Mouse (Mus musculus) stomach, embryonic 15.5 days (tissue): ENCODE data around the gene Slc5a11. TPM values are rescaled to one million over a fixed set of nuclear protein-coding genes. Genes with fewer than 3 reads are reported as not detected.

Source experiments
- ATAC-seq: fragments of 200-750 bp; cut with Nextera tagmentation; 2 replicates; pipeline ENCODE4 v1.8.0; 2017; ENCODE audit warnings: low read depth, moderate number of reproducible peaks, moderate TSS enrichment; ENCODE audit not compliant: insufficient read depth, low FRiP score
- H3K27ac ChIP-seq: fragments of 300-500 bp; sonication (generic); 2 replicates; pipeline ENCODE4 v1.5.1; 2015; ENCODE audit warnings: mild to moderate bottlenecking, inconsistent platforms
- H3K27me3 ChIP-seq: fragments of 300-500 bp; sonication (generic); replicated peaks from 2 replicates; pipeline ENCODE4 v1.6.1; 2015; ENCODE audit warnings: inconsistent platforms
- H3K36me3 ChIP-seq: fragments of 300-500 bp; sonication (generic); 2 replicates; pipeline ENCODE4 v1.6.1; 2015; ENCODE audit warnings: inconsistent platforms
- H3K4me1 ChIP-seq: fragments of 300-500 bp; sonication (generic); 2 replicates; pipeline ENCODE4 v1.6.1; 2015; ENCODE audit warnings: inconsistent platforms
- H3K4me2 ChIP-seq: fragments of 300-500 bp; sonication (generic); 2 replicates; pipeline ENCODE4 v1.6.1; 2015; ENCODE audit warnings: mild to moderate bottlenecking, inconsistent platforms
- H3K4me3 ChIP-seq: fragments of 300-500 bp; sonication (generic); replicated peaks from 2 replicates; pipeline ENCODE4 v1.5.1; 2015; ENCODE audit warnings: inconsistent platforms
- H3K9ac ChIP-seq: fragments of 300-500 bp; sonication (generic); 2 replicates; pipeline ENCODE4 v1.6.1; 2015; ENCODE audit warnings: inconsistent platforms
- H3K9me3 ChIP-seq: fragments of 300-500 bp; sonication (generic); 2 replicates; pipeline ENCODE4 v1.6.1; 2016; ENCODE audit warnings: inconsistent platforms
- WGBS: fragments of 180-500 bp; shearing (Covaris S2); methylation state at CpG from one replicate; pipeline ENCODE4 v1.1.7; 2015; 5-methylcytosine and 5-hydroxymethylcytosine counted together
- polyA plus RNA-seq: library from polyadenylated mRNA; unstranded; fragments of >200 nt; fragmentation: Nextera tagmentation; extraction: Ambion mirVana; gene quantifications from 2 replicates; pipeline ENCODE4 v1.2.1, GENCODE M21; 2015

Slc5a11 gene
- polyA plus RNA-seq, 1 experiment from 2014 or later, result 1.3 TPM

GRCm38 (mm10) chr7:123248166-123248565 lies 33.6 kb downstream of the Slc5a11 start:
- Histone ChIP-seq H3K9me3 (no peaks in the 10 kb centered on the region), H3K4me2 (no peak overlapping the region), H3K9ac (no peak overlapping the region), H3K36me3 (no peaks in the 10 kb centered on the region), H3K27me3 (no peaks in the 10 kb centered on the region), H3K27ac (no peak overlapping the region), H3K4me1 (no peaks in the 10 kb centered on the region), H3K4me3 (no peak overlapping the region)
- 39% methylated on average over 2 of the region's 2 CpGs for WGBS
- ATAC-seq, result no peak

- Histone ChIP-seq H3K27ac (no peak overlapping the region), H3K9ac (no peak overlapping the region), H3K27me3 (no peaks in the 10 kb centered on the region), H3K36me3 (no peaks in the 10 kb centered on the region), H3K4me2 (no peak overlapping the region), H3K4me3 (no peak overlapping the region), H3K9me3 (no peaks in the 10 kb centered on the region), H3K4me1 (no peaks in the 10 kb centered on the region)
- 56% methylated on average over 6 of the region's 6 CpGs for WGBS
- ATAC-seq, result no peak
Measured at GRCm38 (mm10) chr7:123251343-123251742, 36.8 kb downstream of the Slc5a11 start.

- Histone ChIP-seq H3K4me3 (no peak overlapping the region), H3K36me3 (no peaks in the 10 kb centered on the region), H3K4me2 (no peak overlapping the region), H3K27me3 (no peaks in the 10 kb centered on the region), H3K4me1 (no peaks in the 10 kb centered on the region), H3K9me3 (no peaks in the 10 kb centered on the region), H3K9ac (no peak overlapping the region), H3K27ac (no peak overlapping the region)
- 85% methylated on average over 7 of the region's 7 CpGs for WGBS
- no peak for ATAC-seq
Measured at GRCm38 (mm10) chr7:123253396-123253795, 38.8 kb downstream of the Slc5a11 start.

- Histone ChIP-seq H3K4me2 (no peak overlapping the region), H3K27me3 (no peaks in the 10 kb centered on the region), H3K27ac (no peak overlapping the region), H3K4me3 (no peak overlapping the region), H3K4me1 (no peaks in the 10 kb centered on the region), H3K9ac (no peak overlapping the region), H3K9me3 (no peaks in the 10 kb centered on the region), H3K36me3 (no peaks in the 10 kb centered on the region)
- ATAC-seq, result no peak
- 82% methylated on average over 14 of the region's 14 CpGs for WGBS
Measured at GRCm38 (mm10) chr7:123254196-123254970, 39.8 kb downstream of the Slc5a11 start.

- Histone ChIP-seq H3K9ac (no peak overlapping the region), H3K4me1 (no peaks in the 10 kb centered on the region), H3K4me2 (no peak overlapping the region), H3K27ac (no peak overlapping the region), H3K27me3 (no peaks in the 10 kb centered on the region), H3K36me3 (no peaks in the 10 kb centered on the region), H3K9me3 (no peaks in the 10 kb centered on the region), H3K4me3 (no peak overlapping the region)
- 67% methylated on average over 8 of the region's 8 CpGs for whole genome bisulfite sequencing
- no peak for ATAC-seq
Measured at GRCm38 (mm10) chr7:123258103-123258502, 43.5 kb downstream of the Slc5a11 start.

- no peak overlapping the region for H3K4me3 ChIP-seq
- no peak overlapping the region for H3K9ac ChIP-seq
- WGBS, result 65% methylated on average over 11 of the region's 11 CpGs
- ATAC-seq, result no peak
- H3K4me2 ChIP-seq, result no peak overlapping the region
- H3K9me3 ChIP-seq, result no peaks in the 10 kb centered on the region
- H3K27ac ChIP-seq, result no peak overlapping the region
- no peaks in the 10 kb centered on the region for H3K27me3 ChIP-seq
- H3K4me1 ChIP-seq, result no peaks in the 10 kb centered on the region
- no peaks in the 10 kb centered on the region for H3K36me3 ChIP-seq
Measured at GRCm38 (mm10) chr7:123273056-123273455, 58.5 kb downstream of the Slc5a11 start.

- WGBS, result 90% methylated on average over 4 of the region's 4 CpGs
- Histone ChIP-seq H3K4me2 (no peak overlapping the region), H3K9ac (no peak overlapping the region), H3K27ac (no peak overlapping the region), H3K4me1 (no peaks in the 10 kb centered on the region), H3K27me3 (no peaks in the 10 kb centered on the region), H3K4me3 (no peak overlapping the region), H3K36me3 (0 out of 2 replicates have a peak, but pooled peaks cover 8% of the 10 kb centered on the region), H3K9me3 (no peaks in the 10 kb centered on the region)
- no peak for ATAC-seq
Measured at GRCm38 (mm10) chr7:123276568-123276967, 62.0 kb downstream of the Slc5a11 start.

- ATAC-seq, result no peak
- Histone ChIP-seq H3K9ac (no peak overlapping the region), H3K9me3 (no peaks in the 10 kb centered on the region), H3K27ac (no peak overlapping the region), H3K4me1 (no peaks in the 10 kb centered on the region), H3K4me2 (no peak overlapping the region), H3K27me3 (no peaks in the 10 kb centered on the region), H3K36me3 (peaks cover 11% of the 10 kb centered on the region; the same call in 1 of the 2 replicates), H3K4me3 (no peak overlapping the region)
- 92% methylated on average over 4 of the region's 4 CpGs for WGBS
Measured at GRCm38 (mm10) chr7:123279797-123280196, 65.2 kb downstream of the Slc5a11 start.

- H3K36me3 ChIP-seq, result peaks cover 23% of the 10 kb centered on the region
- H3K9me3 ChIP-seq, result no peaks in the 10 kb centered on the region
- no peak overlapping the region for H3K27ac ChIP-seq
- ATAC-seq, result no peak
- WGBS, result 68% methylated on average over 4 of the region's 4 CpGs
- no peak overlapping the region for H3K4me2 ChIP-seq
- H3K9ac ChIP-seq, result no peak overlapping the region
- H3K4me3 ChIP-seq, result no peak overlapping the region
- no peaks in the 10 kb centered on the region for H3K4me1 ChIP-seq
- H3K27me3 ChIP-seq, result no peaks in the 10 kb centered on the region
Measured at GRCm38 (mm10) chr7:123283826-123284225, 69.2 kb downstream of the Slc5a11 start.

GRCm38 (mm10) chr7:123285896-123286295 lies 71.3 kb downstream of the Slc5a11 start:
- 94% methylated on average over 5 of the region's 5 CpGs for WGBS
- Histone ChIP-seq H3K4me2 (no peak overlapping the region), H3K9ac (no peak overlapping the region), H3K4me3 (no peak overlapping the region), H3K9me3 (no peaks in the 10 kb centered on the region), H3K36me3 (peaks cover 26% of the 10 kb centered on the region), H3K4me1 (no peaks in the 10 kb centered on the region), H3K27ac (no peak overlapping the region), H3K27me3 (no peaks in the 10 kb centered on the region)
- ATAC-seq, result no peak

GRCm38 (mm10) chr7:123287903-123288302 lies 73.3 kb downstream of the Slc5a11 start:
- no peak for ATAC-seq
- H3K27me3 ChIP-seq, result no peaks in the 10 kb centered on the region
- no peaks in the 10 kb centered on the region for H3K4me1 ChIP-seq
- WGBS, result 89% methylated on average over 3 of the region's 3 CpGs
- H3K4me2 ChIP-seq, result no peak overlapping the region
- H3K9ac ChIP-seq, result no peak overlapping the region
- no peaks in the 10 kb centered on the region for H3K9me3 ChIP-seq
- peaks cover 34% of the 10 kb centered on the region for H3K36me3 ChIP-seq
- no peak overlapping the region for H3K4me3 ChIP-seq
- no peak overlapping the region for H3K27ac ChIP-seq

GRCm38 (mm10) chr7:123289176-123289575 lies 74.6 kb downstream of the Slc5a11 start:
- H3K27me3 ChIP-seq, result no peaks in the 10 kb centered on the region
- no peak overlapping the region for H3K9ac ChIP-seq
- H3K36me3 ChIP-seq, result peaks cover 35% of the 10 kb centered on the region
- H3K4me3 ChIP-seq, result no peak overlapping the region
- H3K4me1 ChIP-seq, result no peaks in the 10 kb centered on the region
- 79% methylated on average over 4 of the region's 4 CpGs for WGBS
- H3K27ac ChIP-seq, result no peak overlapping the region
- no peak for ATAC-seq
- H3K4me2 ChIP-seq, result no peak overlapping the region
- no peaks in the 10 kb centered on the region for H3K9me3 ChIP-seq

- H3K9me3 ChIP-seq, result no peaks in the 10 kb centered on the region
- H3K36me3 ChIP-seq, result peaks cover 28% of the 10 kb centered on the region
- H3K9ac ChIP-seq, result no peak overlapping the region
- no peak for ATAC-seq
- no peak overlapping the region for H3K27ac ChIP-seq
- H3K4me2 ChIP-seq, result no peak overlapping the region
- no peaks in the 10 kb centered on the region for H3K27me3 ChIP-seq
- no peaks in the 10 kb centered on the region for H3K4me1 ChIP-seq
- no peak overlapping the region for H3K4me3 ChIP-seq
- 84% methylated on average over 8 of the region's 8 CpGs for WGBS
Measured at GRCm38 (mm10) chr7:123291942-123292341, 77.4 kb downstream of the Slc5a11 start.
